Mouse (Mus musculus): ENCODE measurements around the gene Cnnm2.

DNA sequence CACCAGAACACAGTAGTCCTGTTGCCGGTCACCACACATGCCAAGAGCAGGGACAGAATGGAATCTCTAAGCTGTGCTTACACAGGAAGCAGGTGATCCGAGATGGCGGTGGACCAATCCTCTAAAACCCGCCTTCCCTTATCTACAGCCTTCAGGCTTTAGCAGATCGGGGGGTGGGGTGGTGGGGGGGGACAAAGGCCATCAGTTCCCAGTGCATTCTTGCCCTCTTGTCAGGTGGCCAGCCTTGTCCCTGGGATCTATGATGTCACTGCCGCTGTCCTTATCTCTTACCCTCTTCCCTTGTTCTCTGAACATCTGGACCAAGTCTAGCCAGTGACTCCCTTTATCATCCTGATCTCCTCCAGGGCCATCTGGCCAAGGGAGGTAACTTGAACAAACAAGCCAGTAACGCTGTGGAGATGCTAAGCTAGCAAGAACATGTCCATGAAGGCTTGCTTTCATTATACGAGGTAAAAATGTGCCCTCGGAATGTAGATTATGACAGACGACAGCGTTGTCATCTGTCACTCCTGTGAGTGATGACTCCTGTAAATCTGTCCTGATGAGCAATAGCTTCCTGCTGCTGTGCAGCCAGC lies 33.4 kb upstream of the Cnnm2 start:
- TF ChIP-seq CTCF (IDR thresholded peaks at IDR 0.05; ENCODE audit: borderline replicate concordance, insufficient read depth, low read length) (no peak), POLR2A (IDR thresholded peaks at IDR 0.05; ENCODE audit: low read depth, low read length) (no peak)

All from embryonic fibroblast, embryonic 13.5 days (primary cell).